Mouse (Mus musculus) right cerebral cortex, adult 18-20 months (tissue): ENCODE data around the gene Plcb1.
A peak's percentile ranks its signal among the peaks of the same experiment; 100 is the strongest.

Experiments
- DNase-seq: peaks from one replicate; pipeline ENCODE4 v3.0.0; 2022; ENCODE audit warnings: mixed read lengths

Gene Plcb1

DNA sequence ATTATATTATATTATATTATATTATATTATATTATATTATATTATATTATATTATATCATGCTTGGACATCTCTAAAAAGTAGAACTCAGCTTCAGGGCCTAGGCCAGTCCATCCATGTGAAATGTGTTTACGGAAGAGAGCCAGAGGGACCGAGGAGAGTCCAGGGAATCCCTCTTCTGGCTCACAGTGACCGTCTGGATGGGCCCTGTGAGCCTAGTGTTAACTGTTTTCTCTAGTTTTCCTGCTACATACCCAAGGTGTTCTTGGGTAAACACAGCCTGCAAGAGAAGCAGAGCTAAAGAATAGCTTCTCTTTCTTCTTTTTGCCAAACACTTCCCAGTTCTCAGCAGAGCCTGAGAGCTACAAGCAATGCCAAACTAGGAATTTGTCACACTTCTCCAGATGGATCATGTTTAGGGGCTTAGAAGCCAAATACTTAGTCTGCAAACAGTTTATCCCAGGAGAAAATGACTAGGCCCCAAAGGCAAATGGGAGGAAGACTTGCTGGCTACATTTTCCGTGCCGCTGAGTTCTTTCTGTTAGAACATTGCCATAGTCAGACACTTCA lies 649.2 kb downstream of the Plcb1 start:
- peak; percentile 4 for DNase-seq

DNA sequence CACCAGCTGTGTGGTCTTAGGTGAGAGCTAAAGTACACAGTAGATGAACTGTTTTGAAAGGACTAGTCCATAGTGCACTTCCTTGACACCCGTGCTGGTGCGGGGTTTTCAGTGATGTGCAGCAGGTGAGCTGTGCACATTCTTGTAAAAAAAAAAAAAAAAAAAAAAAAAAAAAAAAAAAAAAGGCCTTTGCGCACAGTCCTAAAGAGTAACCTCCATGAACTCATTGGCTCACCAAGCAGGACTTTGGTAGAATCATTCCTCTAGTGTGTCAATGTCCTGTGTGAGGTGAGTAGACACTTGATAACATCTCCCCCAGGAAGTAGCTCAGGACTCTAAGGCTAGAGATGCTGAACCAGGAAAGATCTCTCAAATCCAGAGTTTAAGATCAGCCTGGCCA lies 653.2 kb downstream of the Plcb1 start:
- DNase-seq, result no peak

DNA sequence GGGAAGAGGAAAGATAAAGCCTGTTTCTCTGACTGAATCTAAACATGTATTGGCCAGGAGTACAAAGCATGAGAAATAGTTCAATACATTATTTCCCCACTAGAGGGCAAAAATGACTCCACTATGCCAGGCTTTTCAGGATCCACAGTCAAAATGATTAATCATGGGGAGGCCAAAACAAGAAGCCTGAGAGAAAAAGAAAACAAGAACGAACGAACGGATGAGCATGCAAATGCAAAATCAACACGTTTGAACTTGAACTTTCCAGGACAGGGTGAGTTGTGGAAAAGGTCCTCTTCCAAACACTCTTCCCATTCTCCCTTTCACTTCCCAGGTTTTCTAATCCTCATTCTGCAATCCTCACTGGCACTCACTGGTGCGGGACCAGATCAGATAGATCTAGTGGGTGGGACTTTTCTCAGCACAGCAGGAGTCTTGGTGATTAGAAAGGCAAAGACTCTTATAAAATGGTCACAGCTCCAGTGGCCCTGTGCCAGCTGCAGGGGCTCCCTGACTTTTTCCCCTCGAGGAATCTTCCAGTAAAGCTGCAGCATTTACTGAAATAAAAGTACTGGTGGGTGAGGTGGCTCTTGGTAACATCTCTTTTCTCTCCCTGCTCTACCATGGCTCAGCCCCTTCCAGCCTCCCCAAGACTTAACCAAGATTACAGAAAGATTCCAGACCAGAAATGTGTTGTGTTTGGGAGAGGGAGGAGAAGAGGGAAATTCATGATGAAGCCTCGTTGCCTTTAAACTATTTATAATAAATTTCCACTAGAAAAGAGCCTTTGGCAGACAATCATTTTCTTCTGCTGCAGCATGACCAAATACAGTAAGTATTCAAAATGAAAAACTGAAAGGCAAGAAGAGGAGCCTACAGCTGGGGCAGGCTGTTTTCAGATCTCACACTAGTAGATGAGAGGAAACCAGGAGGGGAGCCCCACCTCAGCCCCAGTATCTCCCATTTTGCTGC lies 654.0 kb downstream of the Plcb1 start:
- peak; percentile 6 for DNase-seq

DNA sequence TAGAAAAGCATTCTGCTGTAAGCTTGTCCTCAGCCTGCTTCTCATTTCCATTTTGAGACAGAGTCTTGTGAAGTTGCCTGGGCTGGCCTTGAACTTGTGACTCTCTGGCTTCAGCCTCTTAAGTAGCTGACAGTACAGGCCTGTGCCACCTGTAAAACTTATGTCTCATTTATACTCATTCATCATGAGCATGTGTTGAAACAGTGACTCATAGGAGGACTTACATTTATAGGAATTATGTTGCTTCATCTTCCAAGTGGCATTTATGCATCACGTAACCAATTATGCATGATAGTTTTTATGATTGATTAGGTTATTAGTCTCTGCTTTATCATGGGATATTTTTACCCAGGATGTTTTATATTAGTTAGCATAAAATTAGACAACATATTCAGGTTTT lies 667.7 kb downstream of the Plcb1 start:
- no peak for DNase-seq

DNA sequence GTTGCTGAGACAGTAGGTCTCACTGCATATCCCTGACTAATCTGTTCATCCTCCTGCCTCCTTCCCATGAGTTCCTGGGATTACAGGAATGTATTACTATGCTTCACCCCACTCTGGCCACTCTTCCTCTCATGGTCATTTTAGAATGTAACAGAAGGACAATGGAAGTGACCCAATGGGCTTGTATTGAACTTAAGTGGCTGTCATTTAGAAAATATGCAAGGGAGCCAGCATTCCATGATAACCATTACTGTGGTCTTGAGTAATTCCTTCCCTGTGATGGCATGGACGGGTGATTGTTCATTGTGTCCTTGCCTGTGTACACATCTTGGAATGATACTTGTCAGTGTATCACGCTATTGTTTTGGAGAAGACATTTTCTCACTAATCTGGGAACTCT lies 668.1 kb downstream of the Plcb1 start:
- no peak for DNase-seq

DNA sequence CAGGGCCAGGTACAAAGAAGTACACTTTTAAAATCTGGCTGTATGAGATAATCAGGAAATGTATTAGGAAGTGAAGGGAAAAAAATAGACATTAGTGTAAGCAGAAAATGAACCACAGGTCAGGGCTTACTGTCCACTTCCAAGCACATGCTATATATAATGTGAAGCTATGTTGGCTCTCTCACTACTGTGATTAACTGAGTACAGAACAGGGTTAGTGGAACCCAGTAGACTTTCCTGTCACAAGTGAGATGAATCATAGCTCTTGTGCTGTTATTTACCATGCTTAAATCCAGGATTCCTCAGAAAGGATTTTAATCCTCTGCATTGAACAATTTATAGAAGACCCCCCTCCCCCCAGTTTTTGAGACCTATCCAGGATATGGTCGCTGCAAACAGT lies 668.6 kb downstream of the Plcb1 start:
- no peak for DNase-seq

DNA sequence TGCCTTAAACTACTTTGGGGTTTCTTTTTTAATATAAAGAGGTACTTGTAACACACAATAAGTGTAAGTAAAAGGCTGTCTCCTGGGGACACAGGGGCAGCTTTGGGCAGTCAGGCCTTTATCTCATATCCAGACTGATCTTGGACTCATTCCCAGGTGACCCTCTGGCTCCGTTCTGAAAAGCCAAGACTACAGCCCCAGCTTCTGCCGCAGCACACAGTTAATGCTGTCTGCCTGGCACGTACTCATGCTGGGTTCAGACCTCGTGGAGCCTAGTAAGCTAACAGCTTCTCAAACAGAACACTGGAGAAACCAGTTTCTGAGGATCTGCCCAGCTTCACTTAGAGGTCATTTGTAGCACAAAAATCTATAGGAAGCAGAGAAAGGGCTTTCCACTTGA lies 682.0 kb downstream of the Plcb1 start:
- no peak for DNase-seq

DNA sequence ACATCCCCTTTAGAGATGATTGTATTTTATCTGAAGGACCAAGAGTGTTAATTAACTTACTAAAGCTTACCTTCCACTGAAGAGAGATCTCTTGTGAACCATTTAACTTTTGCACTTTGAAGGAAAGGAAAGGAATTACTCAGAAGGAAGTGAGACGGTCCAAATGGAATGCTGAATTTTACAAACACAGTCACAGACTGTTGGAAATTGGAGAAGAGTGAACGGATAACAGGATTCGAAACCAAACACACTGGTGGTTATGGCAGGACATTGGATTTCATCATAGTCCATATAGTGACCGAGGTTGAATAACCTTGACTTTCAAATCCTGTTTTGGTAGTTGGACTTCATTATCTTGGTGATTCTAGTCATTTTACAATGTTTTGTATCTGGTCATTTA lies 688.2 kb downstream of the Plcb1 start:
- DNase-seq, result no peak

DNA sequence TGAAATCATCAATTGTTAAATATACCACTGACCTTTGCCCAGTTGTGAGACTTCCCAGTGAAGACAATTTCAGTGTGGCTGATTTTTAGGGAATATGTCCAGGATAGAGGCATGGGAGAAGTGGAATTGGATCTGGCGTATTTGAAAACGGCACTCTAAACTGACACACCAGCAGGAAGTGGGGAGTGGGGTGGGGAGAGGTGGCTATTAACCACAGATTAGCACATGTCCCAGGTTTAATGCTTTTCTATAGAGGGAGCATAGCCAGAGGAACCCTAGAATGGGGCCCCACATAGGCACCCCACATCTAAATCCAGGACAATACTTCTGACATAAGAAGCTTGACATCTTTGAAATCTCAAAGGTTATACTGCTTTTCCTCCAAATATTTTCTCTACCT lies 699.4 kb downstream of the Plcb1 start:
- no peak for DNase-seq

DNA sequence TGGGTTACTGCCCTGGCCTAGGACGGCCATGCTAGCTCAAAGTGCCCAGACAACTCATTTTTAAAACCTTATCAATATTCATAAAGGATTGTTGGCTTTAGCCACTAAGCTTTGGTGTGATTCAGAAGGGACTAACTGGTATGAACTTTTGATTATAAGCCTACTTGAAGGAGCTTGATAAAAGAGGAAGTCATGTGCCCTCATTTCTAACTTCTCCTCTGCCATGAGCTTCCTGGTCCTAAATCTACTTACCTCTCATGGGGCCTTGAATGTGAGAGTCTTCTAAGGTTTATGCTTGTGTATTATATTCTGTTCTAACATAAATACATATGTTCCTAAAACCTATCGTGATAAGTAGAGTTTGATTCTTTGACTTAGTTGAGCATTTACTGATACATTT lies 702.4 kb downstream of the Plcb1 start:
- DNase-seq, result no peak

DNA sequence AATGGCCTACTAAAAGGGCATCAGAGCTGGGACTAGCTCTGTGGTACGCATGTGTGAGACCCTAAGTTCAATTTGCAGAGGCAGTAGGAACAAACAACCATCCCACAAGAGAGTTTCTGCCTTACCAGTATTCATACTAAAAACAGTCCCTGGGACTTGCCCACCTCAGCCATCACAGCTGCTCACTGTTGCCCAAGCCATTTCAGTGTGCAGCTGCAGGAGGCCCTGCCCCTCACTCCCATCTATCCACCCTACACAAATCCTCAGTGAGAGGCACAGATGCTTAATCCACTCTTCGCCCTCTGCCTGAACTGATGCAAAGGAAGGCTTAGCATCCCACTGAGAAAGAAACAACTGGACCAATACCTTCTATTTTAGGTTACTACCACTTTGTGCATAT lies 703.3 kb downstream of the Plcb1 start:
- DNase-seq, result no peak

DNA sequence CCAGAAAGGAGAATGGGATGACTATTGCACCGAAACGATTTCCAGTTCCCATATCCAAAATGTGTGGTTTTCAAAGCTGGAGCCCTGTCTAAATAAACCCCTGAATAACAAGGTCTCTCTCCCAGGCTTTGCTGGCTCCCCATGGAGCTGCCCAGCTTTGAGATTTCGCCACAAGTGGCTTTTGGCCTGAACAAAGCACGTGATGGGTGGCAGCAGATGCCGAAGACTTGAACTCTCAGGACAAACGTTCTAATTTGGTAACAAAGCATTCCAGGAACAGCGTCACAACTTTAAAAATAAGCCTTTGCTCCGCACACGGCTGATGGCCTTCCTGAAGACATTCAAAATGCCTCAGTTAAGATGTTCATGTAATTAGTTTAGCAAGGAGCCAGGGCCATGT lies 706.9 kb downstream of the Plcb1 start:
- DNase-seq, result no peak

DNA sequence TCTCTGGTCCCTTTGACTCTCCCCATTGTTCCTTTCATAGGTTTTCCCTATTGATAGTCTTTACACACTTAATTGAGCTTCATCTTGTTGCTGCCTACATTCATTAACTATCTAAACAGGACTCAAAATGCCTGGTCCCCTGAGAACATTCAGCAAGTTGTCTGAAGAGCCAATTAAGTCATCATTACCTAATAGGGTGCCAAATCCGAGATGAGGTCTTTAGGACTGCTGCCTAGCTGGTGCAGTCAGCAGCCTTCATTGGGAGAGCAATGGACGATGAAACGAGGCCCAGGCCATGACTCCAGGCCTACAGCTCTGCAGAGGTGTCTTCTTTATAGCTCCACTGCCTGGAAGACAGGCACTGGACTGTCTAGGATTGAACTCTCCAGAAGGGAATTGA lies 710.7 kb downstream of the Plcb1 start:
- no peak for DNase-seq

DNA sequence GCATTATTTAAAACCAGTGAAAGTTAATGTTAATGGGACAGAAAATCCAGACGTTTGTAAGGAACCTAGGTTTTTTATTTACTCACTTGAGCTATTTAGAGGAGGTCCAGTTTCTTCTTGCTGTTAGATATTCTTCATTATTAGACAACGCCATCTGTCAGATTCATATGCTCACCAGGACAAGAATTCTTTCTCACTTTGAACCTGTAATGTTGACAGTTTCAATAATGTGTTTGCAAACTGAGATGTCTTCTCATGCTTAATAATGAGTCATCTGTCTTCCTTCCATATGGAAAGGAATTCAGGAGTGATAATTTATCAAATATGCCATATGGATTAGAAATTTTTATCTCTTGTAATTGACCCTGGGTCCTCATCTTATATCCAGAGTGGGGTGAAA lies 711.4 kb downstream of the Plcb1 start:
- no peak for DNase-seq

DNA sequence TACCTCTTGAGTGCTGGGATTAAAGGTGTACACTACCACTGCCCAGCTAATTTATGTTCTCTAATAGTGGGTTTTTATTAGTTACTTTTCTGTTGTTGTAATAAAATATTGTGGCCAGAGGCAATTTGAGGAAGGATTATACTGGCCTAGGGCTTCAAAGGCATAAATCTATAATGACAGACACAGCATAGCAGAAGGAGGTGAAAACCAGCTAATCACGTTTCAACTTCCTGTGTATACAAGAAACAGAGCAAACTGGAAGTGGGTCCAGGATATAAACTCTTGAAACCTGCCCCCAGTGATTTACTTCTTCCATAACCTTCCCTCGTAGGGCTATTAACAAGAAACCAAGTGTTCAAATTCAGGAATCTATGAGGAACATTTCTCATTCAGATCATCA lies 715.0 kb downstream of the Plcb1 start:
- no peak for DNase-seq

DNA sequence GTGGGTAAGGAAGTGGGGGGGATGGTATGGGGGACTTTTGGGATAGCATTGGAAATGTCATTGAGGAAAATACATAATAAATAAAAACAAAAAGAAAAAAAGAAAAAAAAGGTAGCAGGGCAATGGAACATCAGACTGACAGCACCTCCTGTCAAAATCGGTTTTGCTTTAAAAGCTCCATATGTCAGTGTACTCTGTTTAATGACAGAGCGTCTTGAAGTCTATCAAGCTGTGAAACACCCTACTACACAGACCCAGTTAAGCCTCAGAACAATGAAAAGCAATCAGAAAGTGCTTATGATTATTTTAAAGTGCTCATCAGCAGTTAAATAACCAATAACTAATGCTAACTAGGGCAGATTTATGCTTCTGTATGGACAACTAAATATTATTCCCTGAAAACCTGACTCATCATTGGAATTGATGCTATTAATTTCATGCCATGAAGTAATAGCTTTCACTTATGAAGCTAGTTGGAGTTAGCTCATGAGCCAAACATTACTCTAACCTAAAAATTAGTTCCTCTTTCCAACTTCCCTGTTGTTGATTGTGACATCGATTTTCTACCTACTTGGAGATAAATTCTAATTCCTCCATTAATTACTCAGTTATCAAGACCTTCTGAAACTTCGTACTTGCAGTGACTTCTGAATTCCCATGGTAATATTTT lies 717.6 kb downstream of the Plcb1 start:
- DNase-seq, result no peak

DNA sequence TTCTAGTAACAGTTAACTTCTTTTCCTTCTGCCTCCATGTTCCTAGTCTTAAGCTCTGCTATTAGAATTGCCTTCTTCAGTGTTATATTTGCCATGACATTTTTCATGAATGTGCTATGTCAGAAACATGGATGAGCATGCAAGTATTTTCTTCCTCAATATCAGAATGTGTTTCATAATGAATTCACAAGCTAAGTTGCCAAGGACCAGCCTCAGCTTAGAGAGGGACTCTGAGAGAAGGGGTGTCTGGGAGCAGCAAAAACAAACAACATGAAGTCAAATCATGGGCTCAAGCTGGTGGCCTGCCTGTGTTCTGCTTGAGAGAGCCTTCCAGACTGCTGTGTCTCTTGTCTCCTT lies 718.1 kb downstream of the Plcb1 start:
- no peak for DNase-seq

DNA sequence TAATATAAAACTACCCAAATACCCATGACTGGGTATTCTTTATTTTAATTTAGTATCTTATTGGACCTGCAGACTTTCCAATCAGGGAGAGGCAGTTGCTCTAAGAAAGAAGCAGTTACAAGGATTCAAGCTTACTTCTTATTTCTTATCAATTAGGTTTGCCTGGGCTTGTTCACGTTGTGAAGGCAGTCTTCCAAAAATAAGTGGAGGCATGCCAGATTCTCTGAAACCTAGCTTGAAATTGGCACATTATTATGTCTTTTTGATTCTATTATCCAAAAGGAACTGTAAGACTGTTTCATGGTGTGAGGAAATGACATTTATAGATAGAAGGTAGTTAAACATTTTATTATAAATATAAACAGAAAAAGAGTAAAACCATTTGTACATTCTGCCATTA lies 721.2 kb downstream of the Plcb1 start:
- no peak for DNase-seq

DNA sequence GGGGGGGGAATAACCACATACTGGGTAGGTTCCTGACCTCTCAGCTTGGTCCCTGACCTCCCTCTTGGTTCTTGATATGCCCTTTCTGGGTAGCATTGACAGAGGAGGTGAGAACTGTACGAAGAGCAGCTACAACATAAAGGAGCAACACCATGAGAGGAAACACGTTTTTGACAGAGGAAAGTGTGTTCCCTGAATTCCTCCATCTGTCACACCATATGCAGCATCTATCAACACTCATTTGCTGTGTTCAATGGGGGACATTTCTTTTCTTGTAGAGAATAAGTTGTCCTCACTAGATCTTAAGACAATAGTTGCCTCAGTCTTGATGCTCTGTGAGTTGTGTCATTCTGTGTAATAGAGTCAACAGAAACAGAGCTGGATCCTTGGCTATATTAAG lies 733.1 kb downstream of the Plcb1 start:
- DNase-seq, result no peak
